Mouse (Mus musculus): Measurements from ENCODE around the gene Zfp786. TPM values are rescaled to one million over a fixed set of nuclear protein-coding genes. Genes with fewer than 3 reads are reported as not detected.
"Not testable (repeated sequence)": the region's sequence is repeated elsewhere in the genome, so short reads cannot be mapped to it uniquely, and the experiment has no call there.

Gene Zfp786
- not detected in 2 replicates for polyA plus RNA-seq (2012; ENCODE audit: insufficient read depth, insufficient read length, missing spikeins)

DNA sequence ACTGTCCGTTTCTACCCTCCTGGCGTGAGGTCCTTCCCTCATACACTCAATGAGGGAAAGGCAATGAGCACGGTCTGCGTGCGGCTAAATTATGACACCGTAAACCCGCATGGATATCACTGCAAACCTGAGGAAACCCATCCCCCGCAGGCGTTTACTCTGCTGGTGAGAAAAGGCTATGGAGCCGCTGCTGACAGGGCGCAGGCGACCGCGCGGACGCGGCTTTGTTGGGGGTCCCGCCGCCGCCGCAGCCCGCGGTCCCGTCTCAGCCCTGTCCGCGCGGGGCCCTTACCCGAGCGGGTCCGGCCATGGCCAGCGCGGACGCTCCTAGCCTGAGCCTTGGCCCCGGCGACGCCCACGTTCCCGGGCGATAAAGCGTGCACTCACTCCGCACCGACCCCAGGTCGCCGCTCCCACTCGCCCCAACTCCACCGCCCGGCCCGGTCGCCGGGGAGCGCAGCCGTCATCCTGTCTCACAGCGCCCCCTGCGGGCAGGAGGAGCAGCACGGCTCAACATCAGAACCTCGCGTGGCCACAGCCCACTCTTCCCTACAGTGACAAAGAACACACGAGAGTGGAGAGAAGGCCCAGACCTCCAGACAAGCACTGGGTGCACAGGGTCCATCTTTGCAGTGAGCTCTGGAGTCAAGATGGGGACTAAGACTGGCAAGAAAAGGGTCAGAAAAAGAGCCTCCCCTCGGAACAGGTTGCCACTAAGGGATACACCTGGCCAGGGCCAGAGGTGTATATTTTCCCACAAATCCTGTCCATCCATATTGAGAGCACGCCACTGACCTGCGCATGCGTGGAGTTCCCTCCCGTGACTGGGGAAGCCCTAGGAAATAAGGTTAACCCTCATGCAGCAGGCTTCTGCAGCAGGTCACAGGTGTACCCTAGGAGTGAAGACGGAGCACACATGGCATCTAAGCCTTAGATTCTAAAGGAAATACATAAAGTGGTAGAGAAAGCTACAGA lies at the start of gene Zfp786:
Gene Zfp786 (minus strand): TSS at position 764 of the 975 bp plus-strand sequence.
- H3K27ac ChIP-seq (replicated peaks; ENCODE audit: low read depth, low read length) = no peak within 1 kb of the TSS
- peak within 1 kb of the TSS; percentile 96 for H3K4me3 ChIP-seq (ENCODE audit: insufficient read depth, low read depth, low read length)
- H3K4me1 ChIP-seq (ENCODE audit: control insufficient read depth, insufficient read depth, insufficient read length, low read length) = no peaks in the 10 kb centered on the region

DNA sequence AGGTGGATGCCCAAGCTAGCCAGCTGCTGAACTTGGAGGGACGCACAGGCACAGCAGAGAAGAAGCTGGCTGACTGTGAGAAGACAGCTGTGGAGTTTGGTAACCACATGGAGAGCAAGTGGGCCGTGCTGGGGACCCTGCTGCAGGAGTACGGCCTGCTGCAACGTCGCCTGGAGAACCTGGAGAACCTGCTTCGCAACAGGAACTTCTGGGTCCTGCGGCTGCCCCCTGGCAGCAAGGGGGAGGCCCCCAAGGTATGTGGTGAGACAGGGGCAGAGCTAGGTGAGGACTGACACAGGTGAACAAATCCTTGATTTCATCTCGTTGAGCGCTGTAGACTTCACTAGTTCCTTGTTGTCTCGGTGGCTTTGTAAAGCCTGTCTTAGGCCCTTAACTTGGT lies 49.5 kb upstream of the Zfp786 start:
- peaks cover 13% of the 10 kb centered on the region; the same call in 1 of the 2 replicates for H3K4me1 ChIP-seq (ENCODE audit: control insufficient read depth, insufficient read depth, insufficient read length, low read length)
- no peak overlapping the region for H3K4me3 ChIP-seq (ENCODE audit: insufficient read depth, low read depth, low read length)
- no peak overlapping the region for H3K27ac ChIP-seq (replicated peaks; ENCODE audit: low read depth, low read length)

DNA sequence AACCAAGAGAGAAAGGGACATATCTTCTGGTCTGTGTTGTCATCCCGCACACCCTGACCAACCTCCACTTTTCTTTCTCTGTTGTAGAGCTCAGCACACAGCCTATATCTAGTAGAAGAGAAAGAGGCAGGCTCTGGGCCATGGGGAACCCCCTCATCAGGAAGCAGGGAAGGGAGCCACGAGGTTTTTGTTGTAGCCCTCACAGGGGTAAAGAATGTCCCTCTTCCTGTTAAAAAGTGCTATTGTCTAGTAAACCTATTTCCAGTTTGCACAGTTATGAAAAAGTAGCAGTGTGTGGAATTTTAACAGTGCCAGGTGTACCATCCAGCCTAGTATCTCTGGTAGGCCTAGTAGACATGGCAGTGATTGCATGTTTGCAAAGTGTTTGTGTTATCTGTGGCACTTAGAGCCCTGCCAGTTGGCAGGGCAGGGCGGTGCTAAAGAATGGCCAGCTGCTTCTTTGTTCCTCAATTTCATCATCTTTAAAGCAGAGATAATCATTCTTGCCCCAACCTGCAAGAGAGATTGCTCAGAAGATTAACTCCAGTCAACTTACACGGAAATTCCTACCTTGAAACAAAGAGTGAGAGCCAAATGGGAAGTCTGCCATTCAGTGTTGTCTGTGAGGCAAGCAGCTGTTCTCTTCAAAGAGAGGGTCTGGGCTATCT lies 48.5 kb upstream of the Zfp786 start:
- Histone ChIP-seq H3K4me3 (ENCODE audit: insufficient read depth, low read depth, low read length) (peak overlapping the region; percentile 98), H3K27ac (replicated peaks; ENCODE audit: low read depth, low read length) (no peak overlapping the region), H3K4me1 (ENCODE audit: control insufficient read depth, insufficient read depth, insufficient read length, low read length) (peaks cover 12% of the 10 kb centered on the region; the same call in 1 of the 2 replicates)

DNA sequence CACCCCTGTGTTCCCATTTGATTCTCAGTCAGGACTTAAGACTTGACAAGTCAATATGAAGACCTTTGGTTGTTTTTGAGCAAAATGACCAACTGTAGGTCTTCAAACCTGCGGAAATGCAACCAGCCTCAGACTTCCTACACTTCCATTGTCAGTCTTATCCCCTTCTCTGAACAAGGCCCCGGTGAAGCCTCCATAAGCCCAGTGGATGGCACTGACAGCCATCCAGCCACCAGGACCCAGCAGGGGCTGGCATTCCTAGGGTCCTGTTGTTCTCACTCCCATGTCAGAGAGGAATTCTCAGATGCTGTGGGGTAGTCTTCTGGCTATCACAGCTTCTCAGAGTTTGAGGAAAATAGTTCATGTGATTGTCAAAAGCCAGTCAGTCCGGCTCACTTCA lies 47.9 kb upstream of the Zfp786 start:
- Histone ChIP-seq H3K4me1 (ENCODE audit: control insufficient read depth, insufficient read depth, insufficient read length, low read length) (peaks cover 11% of the 10 kb centered on the region; the same call in 1 of the 2 replicates), H3K4me3 (ENCODE audit: insufficient read depth, low read depth, low read length) (peak overlapping the region; percentile 98), H3K27ac (replicated peaks; ENCODE audit: low read depth, low read length) (0 out of 2 replicates have a peak overlapping the region, but pooled peaks have one; percentile 29)

DNA sequence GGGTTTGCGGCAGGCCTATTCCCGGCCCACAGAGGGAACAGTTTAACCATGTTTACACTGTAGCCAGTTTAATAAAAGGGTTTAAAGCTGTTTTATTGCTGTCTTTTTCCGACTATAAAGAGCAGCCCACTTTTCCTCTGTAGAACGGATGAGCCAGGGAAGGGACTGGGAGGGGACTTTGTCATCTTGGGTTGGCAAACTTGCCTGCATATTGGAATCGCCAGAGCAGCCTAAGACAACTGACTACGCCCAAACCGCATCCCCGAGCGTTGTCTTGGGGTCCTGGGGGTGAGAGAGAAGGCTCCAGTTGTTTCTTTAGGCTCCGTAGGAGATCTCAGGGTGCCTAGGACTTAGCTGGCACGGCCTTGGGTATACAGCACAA lies 47.5 kb upstream of the Zfp786 start:
- Histone ChIP-seq H3K27ac (replicated peaks; ENCODE audit: low read depth, low read length) (peak overlapping the region; percentile 29), H3K4me3 (ENCODE audit: insufficient read depth, low read depth, low read length) (peak overlapping the region; percentile 98), H3K4me1 (ENCODE audit: control insufficient read depth, insufficient read depth, insufficient read length, low read length) (peaks cover 11% of the 10 kb centered on the region; the same call in 1 of the 2 replicates)

DNA sequence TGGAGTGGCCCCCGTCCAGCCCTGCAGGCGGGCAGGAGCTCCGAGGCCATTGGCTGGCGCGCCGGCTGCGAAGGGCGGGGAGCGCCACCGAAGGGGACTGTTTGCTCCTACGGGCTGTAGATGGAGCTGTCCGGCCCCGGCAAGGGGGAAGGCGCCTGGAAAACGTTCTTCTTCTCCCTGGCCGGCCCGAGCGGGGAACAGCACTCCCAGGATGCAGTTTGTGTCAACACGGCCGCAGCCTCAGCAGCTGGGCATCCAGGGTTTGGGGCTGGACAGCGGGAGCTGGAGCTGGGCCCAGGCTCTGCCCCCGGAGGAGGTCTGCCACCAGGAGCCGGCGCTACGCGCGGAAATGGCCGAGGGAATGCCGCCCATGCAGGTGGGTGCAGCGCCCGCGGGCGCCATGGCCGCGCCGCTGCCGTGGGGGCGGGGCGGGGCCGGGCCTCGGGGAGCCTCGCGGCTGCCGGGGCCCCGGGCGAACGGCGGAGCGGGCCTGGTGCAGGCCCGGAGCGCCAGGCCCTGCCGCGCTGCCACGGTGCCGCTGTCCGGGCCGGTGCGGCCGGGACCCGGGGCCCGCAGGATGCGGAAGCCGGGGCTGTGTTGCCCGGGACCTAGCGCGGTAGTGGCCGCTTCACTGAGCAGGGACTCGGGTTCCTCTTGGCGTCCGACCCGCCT lies 46.9 kb upstream of the Zfp786 start:
- Histone ChIP-seq H3K27ac (replicated peaks; ENCODE audit: low read depth, low read length) (peak overlapping the region; percentile 73), H3K4me3 (ENCODE audit: insufficient read depth, low read depth, low read length) (peak overlapping the region; percentile 98), H3K4me1 (ENCODE audit: control insufficient read depth, insufficient read depth, insufficient read length, low read length) (peaks cover 11% of the 10 kb centered on the region; the same call in 1 of the 2 replicates)

DNA sequence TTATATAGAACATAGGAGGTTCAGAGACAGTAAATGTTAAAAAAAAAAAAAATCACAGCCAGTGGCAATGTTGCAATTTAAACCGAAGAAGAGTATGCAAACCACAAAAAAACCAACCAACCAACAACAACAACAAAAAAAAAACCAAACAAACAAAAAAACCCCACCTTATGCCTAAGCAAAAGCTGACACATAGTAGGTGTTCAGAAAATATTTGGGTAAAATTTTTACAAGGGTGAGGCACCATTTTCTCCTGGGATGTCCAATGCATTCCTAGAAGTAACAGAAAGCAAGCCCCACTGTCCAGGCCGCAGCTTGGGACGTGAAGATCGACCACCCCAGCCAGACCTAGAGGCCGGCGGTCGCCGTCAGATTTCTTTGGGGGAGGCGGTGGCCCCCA lies 46.4 kb upstream of the Zfp786 start, which contains the start of gene Zfp282:
Gene Zfp282 (plus strand): TSS at position 147 of the 400 bp plus-strand sequence.
- H3K27ac ChIP-seq (replicated peaks; ENCODE audit: low read depth, low read length) = peak within 1 kb of the TSS; percentile 73
- H3K4me1 ChIP-seq (ENCODE audit: control insufficient read depth, insufficient read depth, insufficient read length, low read length) = peaks cover 11% of the 10 kb centered on the region; the same call in 1 of the 2 replicates
- peak within 1 kb of the TSS; percentile 98 for H3K4me3 ChIP-seq (ENCODE audit: insufficient read depth, low read depth, low read length)

DNA sequence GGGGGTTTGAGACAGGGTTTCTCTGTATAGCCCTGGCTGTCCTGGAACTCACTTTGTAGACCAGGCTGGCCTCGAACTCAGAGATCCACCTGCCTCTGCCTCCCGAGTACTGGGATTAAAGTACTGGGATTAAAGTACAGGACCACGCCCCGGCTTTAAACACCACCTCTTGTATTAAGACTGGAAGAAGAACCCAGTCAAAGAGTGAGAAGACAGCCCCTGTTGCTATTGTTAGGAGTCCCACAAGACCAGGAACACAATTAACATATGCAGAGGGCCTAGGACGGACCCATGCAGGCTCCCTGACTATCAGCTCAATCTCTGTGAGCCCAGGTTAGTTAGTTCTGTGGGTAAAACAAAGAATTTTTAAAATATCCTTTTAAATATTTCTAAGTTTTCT lies 41.6 kb upstream of the Zfp786 start:
- no peak overlapping the region for H3K27ac ChIP-seq (replicated peaks; ENCODE audit: low read depth, low read length)
- H3K4me1 ChIP-seq (ENCODE audit: control insufficient read depth, insufficient read depth, insufficient read length, low read length) = no peaks in the 10 kb centered on the region
- H3K4me3 ChIP-seq (ENCODE audit: insufficient read depth, low read depth, low read length) = no peak overlapping the region

DNA sequence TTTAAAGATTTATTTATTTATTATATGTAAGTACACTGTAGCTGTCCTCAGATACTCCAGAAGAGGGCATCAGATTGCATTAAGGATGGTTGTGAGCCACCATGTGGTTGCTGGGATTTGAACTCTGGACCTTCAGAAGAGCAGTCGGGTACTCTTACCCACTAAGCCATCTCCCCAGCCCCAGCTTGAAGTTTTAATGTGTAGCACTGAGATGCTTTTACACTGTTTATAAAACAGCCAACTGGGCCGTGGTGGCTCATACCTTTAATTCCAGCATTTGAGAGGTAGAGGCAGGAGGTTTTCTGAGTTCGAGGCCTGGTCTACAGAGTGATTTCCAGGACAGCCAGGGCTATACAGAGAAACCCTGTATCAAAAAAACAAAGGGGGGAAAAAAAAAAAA lies 27.1 kb upstream of the Zfp786 start:
- H3K4me3 ChIP-seq (ENCODE audit: insufficient read depth, low read depth, low read length); H3K27ac ChIP-seq (replicated peaks; ENCODE audit: low read depth, low read length); H3K4me1 ChIP-seq (ENCODE audit: control insufficient read depth, insufficient read depth, insufficient read length, low read length): not testable (repeated sequence)

DNA sequence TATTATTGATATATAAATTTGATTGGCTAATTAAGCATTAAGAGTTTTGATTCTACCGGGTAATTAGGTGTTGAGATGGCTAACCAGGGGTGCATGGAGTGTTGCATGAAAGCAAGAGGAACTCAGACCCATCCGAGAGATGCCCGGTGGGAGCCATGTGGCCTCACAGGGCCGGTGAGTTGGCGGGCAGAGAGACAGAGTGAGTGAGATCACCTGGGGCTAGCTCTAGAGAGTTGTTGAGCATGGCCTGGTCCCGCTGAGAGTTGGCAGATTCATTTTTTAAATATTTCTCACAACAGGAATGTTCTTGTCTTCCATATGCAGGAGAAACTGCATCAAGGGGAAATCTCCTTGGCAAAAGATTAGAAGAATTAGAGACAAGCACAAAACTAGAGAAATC lies 26.6 kb upstream of the Zfp786 start:
- Histone ChIP-seq H3K4me1 (ENCODE audit: control insufficient read depth, insufficient read depth, insufficient read length, low read length) (no peaks in the 10 kb centered on the region), H3K4me3 (ENCODE audit: insufficient read depth, low read depth, low read length) (no peak overlapping the region), H3K27ac (replicated peaks; ENCODE audit: low read depth, low read length) (no peak overlapping the region)

DNA sequence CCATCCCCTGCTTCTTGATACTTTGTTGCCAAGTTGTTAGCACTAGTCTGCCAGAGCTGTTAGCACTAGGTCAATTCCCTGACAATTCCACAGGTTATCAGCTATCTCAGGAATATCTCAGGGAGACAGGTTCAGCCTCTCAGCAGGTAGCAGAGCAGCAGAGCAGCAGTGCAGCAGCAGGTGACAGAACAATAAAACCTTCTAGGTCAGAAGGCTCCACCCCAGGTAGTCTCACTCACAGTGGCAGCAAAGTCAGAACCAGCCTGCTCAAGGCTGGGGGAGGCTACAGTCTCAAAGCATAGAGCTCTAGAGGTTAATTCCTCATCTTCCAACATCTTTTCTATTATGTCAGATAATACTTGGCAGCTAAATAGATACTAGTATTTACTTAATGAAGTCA lies 15.1 kb upstream of the Zfp786 start:
- Histone ChIP-seq H3K4me1 (ENCODE audit: control insufficient read depth, insufficient read depth, insufficient read length, low read length) (no peaks in the 10 kb centered on the region), H3K4me3 (ENCODE audit: insufficient read depth, low read depth, low read length) (no peak overlapping the region), H3K27ac (replicated peaks; ENCODE audit: low read depth, low read length) (no peak overlapping the region)

DNA sequence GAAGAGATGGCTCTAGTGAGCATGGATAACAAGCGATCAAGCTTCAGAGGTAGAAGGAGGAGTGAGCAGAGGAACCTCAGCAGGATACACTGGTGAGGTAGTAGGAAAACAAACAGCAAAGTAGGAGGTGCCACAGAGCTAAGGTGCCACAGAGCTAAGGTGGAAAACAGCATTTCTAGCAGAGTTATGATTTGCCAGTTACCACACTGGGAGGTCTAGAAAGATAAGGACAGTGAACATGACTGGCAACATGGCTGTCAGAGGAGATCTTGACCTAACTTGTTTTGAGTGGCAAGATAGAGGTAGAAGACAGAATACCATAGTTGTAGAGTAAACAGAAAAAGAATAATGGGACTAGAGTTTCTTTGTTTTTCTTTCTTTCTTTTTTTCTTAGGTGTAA lies 11.7 kb upstream of the Zfp786 start:
- Histone ChIP-seq H3K4me1 (ENCODE audit: control insufficient read depth, insufficient read depth, insufficient read length, low read length) (no peaks in the 10 kb centered on the region; the same call in none of the 2 replicates), H3K4me3 (ENCODE audit: insufficient read depth, low read depth, low read length) (no peak overlapping the region), H3K27ac (replicated peaks; ENCODE audit: low read depth, low read length) (no peak overlapping the region)

DNA sequence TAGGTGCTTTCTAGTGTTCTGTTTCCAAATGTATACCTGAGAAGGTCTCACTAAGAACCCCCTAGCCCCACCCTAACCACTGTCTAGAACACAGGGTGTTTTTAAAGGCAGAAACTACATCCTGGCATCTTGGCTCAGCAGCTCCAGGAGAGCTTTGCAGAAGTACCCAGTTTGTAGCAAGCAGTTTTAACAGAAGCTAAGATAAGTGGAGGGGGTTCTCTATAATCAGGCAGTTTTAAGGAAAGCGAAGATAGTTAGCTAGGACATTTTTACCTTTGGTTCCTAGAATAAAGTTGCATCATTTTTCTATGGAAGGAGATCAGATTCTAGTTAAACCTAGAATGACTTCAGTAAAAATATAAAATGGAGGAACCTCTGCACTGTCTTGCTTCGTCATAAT lies 11.2 kb upstream of the Zfp786 start:
- no peak overlapping the region for H3K27ac ChIP-seq (replicated peaks; ENCODE audit: low read depth, low read length)
- no peaks in the 10 kb centered on the region; the same call in none of the 2 replicates for H3K4me1 ChIP-seq (ENCODE audit: control insufficient read depth, insufficient read depth, insufficient read length, low read length)
- no peak overlapping the region for H3K4me3 ChIP-seq (ENCODE audit: insufficient read depth, low read depth, low read length)

DNA sequence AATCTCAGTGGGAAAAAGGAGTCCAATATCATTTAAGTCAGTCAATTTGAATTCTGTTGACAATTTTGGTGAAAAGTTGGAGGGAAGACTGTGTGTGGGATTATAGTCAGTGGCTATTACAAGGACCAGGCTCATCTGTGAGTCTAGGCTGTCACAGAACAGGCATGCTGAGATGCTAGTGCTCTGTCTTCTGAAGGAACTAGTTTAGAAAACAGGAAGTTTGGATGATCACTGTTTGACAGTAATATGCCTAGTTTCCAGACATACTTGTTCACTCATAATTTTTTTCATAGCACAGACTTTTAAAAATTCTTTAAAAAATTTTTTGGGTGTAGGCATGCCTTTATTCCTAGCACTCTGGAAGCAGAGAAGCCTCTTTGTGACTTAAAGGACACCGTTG lies 10.4 kb upstream of the Zfp786 start:
- Histone ChIP-seq H3K4me3 (ENCODE audit: insufficient read depth, low read depth, low read length) (no peak overlapping the region), H3K4me1 (ENCODE audit: control insufficient read depth, insufficient read depth, insufficient read length, low read length) (no peaks in the 10 kb centered on the region; the same call in none of the 2 replicates)

DNA sequence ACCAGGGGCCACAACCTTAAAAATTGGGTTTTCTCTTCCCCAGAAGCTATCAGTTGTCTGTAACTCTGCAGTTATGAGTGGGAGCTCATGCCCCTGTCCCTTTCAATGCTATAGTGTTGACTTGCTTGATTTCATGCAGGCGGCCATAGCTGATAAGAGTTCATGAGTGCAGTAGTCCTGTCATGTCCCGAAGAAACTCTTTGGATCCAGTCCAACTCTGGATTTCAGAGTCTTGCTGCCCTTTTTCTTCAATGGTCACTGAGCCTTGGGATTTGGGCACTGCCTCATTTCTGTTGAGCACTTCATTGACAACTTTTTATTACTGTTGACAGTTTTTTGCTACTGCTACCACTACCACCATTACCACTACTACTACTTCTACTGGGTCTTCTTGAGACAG lies 7.0 kb upstream of the Zfp786 start:
- Histone ChIP-seq H3K27ac (replicated peaks; ENCODE audit: low read depth, low read length) (no peak overlapping the region), H3K4me3 (ENCODE audit: insufficient read depth, low read depth, low read length) (no peak overlapping the region), H3K4me1 (ENCODE audit: control insufficient read depth, insufficient read depth, insufficient read length, low read length) (no peaks in the 10 kb centered on the region; the same call in none of the 2 replicates)

More for the DNA sequence above, 10.4 kb upstream of the Zfp786 start:
- no peak overlapping the region for H3K27ac ChIP-seq (replicated peaks; ENCODE audit: low read depth, low read length)
